Mouse (Mus musculus) embryo, embryonic 9.5 days (tissue): ENCODE results near the gene Atp1a4.

Experiments
- DNase-seq: peaks from one replicate; pipeline ENCODE4 v3.0.0-alpha.2; 2017; ENCODE audit errors: extremely low spot score

Gene Atp1a4

GRCm38 (mm10) chr1:172219451-172220406 is 38.5 kb downstream of the Atp1a4 start, which contains the start of gene Casq1:
Gene Casq1 (minus strand): TSS chr1:172219868.
- DNase-seq: no peak

- DNase-seq: no peak
Observed at GRCm38 (mm10) chr1:172218164-172218910, 39.9 kb downstream of the Atp1a4 start.

GRCm38 (mm10) chr1:172217148-172217547 is 41.1 kb downstream of the Atp1a4 start:
- DNase-seq: peak; percentile 97

- DNase-seq: no peak
Observed at GRCm38 (mm10) chr1:172214748-172215147, 43.5 kb downstream of the Atp1a4 start.

GRCm38 (mm10) chr1:172213771-172214170 is 44.4 kb downstream of the Atp1a4 start:
- DNase-seq: no peak

- no peak for DNase-seq
Observed at GRCm38 (mm10) chr1:172212776-172213175, 45.4 kb downstream of the Atp1a4 start.

GRCm38 (mm10) chr1:172207111-172207584 is 51.1 kb downstream of the Atp1a4 start:
- no peak for DNase-seq

- peak; percentile 92 for DNase-seq
Observed at GRCm38 (mm10) chr1:172206141-172206917, 51.9 kb downstream of the Atp1a4 start, which contains the start of gene Pea15a. Gene Pea15a (minus strand): TSS chr1:172206804.

GRCm38 (mm10) chr1:172205741-172206087 is 52.5 kb downstream of the Atp1a4 start:
- DNase-seq: no peak

GRCm38 (mm10) chr1:172204814-172205740 is 53.1 kb downstream of the Atp1a4 start:
- peak; percentile 36 for DNase-seq

- DNase-seq: peak; percentile 30
Observed at GRCm38 (mm10) chr1:172204033-172204813, 54.0 kb downstream of the Atp1a4 start.

- DNase-seq: no peak
Observed at GRCm38 (mm10) chr1:172203566-172203965, 54.6 kb downstream of the Atp1a4 start.

- peak; percentile 86 for DNase-seq
Observed at GRCm38 (mm10) chr1:172202894-172203522, 55.2 kb downstream of the Atp1a4 start.

GRCm38 (mm10) chr1:172201967-172202880 is 56.0 kb downstream of the Atp1a4 start:
- DNase-seq: peak; percentile 68

- DNase-seq: peak; percentile 52
Observed at GRCm38 (mm10) chr1:172200871-172201447, 57.3 kb downstream of the Atp1a4 start.

GRCm38 (mm10) chr1:172200161-172200560 is 58.1 kb downstream of the Atp1a4 start:
- peak; percentile 15 for DNase-seq

GRCm38 (mm10) chr1:172198996-172199395 is 59.2 kb downstream of the Atp1a4 start:
- no peak for DNase-seq

GRCm38 (mm10) chr1:172198316-172198715 is 59.9 kb downstream of the Atp1a4 start:
- no peak for DNase-seq
